16 mouse cellular contexts compared by ENCODE assay signal in the genomic region with DNA sequence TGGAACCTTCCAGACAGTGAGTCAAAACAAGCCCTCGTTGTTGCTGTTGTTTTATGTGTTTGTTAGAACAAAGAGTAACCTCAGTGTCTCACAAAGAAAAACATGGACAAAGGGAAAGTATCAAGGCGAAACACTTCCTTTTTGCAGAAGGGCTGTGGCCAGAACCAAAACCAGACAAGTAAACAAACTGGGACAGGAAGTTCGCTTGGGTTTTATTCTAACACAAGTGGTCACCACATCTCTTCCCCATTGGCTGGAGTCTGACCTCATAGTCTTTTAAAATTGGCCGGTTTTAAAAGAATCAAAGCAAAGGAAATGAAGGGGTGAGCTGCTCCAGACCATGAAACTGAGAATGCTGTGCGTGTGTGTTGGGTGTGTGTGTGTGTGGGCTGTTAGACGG.
DNase-seq lines count a peak whose midpoint lies in the region; ATAC-seq lines count a peak whose summit lies in the region.
"Had no signal": no experiment of that assay in that cellular context is flagged by ENCODE, and none has a peak within 500 bp of the region (broad histone marks: within the 10 kb centered on the region; RNA-seq: fewer than 3 reads in every experiment).

No protein-coding gene starts in this region.

- intact Hi-C loops in gastrocnemius, postnatal 36 days (cut with DNase I) = no loop called here

- H3K9me3 ChIP-seq in limb, embryonic 13.5 days = no peaks in the 10 kb centered on the region
- H3K9me3 ChIP-seq in limb, embryonic 10.5 days (replicated peaks) = no peaks in the 10 kb centered on the region
- H3K9me3 ChIP-seq: embryonic facial prominence, embryonic 12.5 days; forebrain, embryonic 10.5 days; limb, embryonic 15.5 days; stomach, embryonic 15.5 days had no signal

- no peaks in the 10 kb centered on the region for H3K36me3 ChIP-seq in limb, embryonic 13.5 days
- no peaks in the 10 kb centered on the region for H3K36me3 ChIP-seq in limb, embryonic 10.5 days
- H3K36me3 ChIP-seq: embryonic facial prominence, embryonic 12.5 days; forebrain, embryonic 10.5 days; limb, embryonic 15.5 days; stomach, embryonic 15.5 days had no signal

- ATAC-seq in limb, embryonic 13.5 days (ENCODE audit: low FRiP score, low read depth) = peak; percentile 36; the same call in 1 of the 2 replicates
- peak; percentile 80 for ATAC-seq in monocyte, adult 5-6 weeks (replicated peaks; ENCODE audit: insufficient number of reproducible peaks, low FRiP score, low TSS enrichment, poor library complexity, severe bottlenecking)
- ATAC-seq: hindbrain, postnatal 0 days; Patski had no signal

- H3K4me3 ChIP-seq in limb, embryonic 13.5 days = no peak overlapping the region
- no peak overlapping the region for H3K4me3 ChIP-seq in limb, embryonic 10.5 days
- H3K4me3 ChIP-seq in brown adipose tissue, adult 24 weeks (ENCODE audit: insufficient read depth, low read depth, low read length) = no peak overlapping the region
- H3K4me3 ChIP-seq: embryonic facial prominence, embryonic 12.5 days; forebrain, embryonic 10.5 days; limb, embryonic 15.5 days; stomach, embryonic 15.5 days had no signal

- no peak overlapping the region for H3K27ac ChIP-seq in limb, embryonic 13.5 days
- H3K27ac ChIP-seq in limb, embryonic 10.5 days = no peak overlapping the region
- H3K27ac ChIP-seq in brown adipose tissue, adult 24 weeks (replicated peaks; ENCODE audit: low read depth, low read length) = 0 out of 2 replicates have a peak overlapping the region, but pooled peaks have one; percentile 23
- H3K27ac ChIP-seq: embryonic facial prominence, embryonic 12.5 days; forebrain, embryonic 10.5 days; hindbrain, postnatal 0 days; limb, embryonic 15.5 days; stomach, embryonic 15.5 days had no signal

- 47% methylated on average over 6 of the region's 6 CpGs for WGBS in limb, embryonic 13.5 days
- 81% methylated on average over 6 of the region's 6 CpGs for WGBS in limb, embryonic 10.5 days

- H3K9ac ChIP-seq in limb, embryonic 13.5 days = no peak overlapping the region
- H3K9ac ChIP-seq: embryonic facial prominence, embryonic 12.5 days; limb, embryonic 15.5 days; stomach, embryonic 15.5 days had no signal

- H3K4me1 ChIP-seq in limb, embryonic 13.5 days = no peaks in the 10 kb centered on the region
- H3K4me1 ChIP-seq in limb, embryonic 10.5 days = no peaks in the 10 kb centered on the region
- H3K4me1 ChIP-seq in brown adipose tissue, adult 24 weeks (ENCODE audit: control insufficient read depth, insufficient read depth, insufficient read length, low read length) = peaks cover 2% of the 10 kb centered on the region; the same call in 1 of the 2 replicates
- H3K4me1 ChIP-seq: embryonic facial prominence, embryonic 12.5 days had no signal

- H3K4me2 ChIP-seq in limb, embryonic 13.5 days (replicated peaks) = no peak overlapping the region
- H3K4me2 ChIP-seq: embryonic facial prominence, embryonic 12.5 days; limb, embryonic 15.5 days; stomach, embryonic 15.5 days had no signal

- H3K27me3 ChIP-seq in limb, embryonic 13.5 days = no peaks in the 10 kb centered on the region
- H3K27me3 ChIP-seq in limb, embryonic 10.5 days (ENCODE audit: low read depth, poor library complexity, severe bottlenecking) = no peaks in the 10 kb centered on the region
- H3K27me3 ChIP-seq: embryonic facial prominence, embryonic 12.5 days; Patski; stomach, embryonic 15.5 days had no signal

- no peak for DNase-seq in limb, embryonic 10.5 days (ENCODE audit: low spot score)
- peak; percentile 3 for DNase-seq in T-cell, adult 2 months (ENCODE audit: low spot score)
- DNase-seq in urinary bladder, postnatal 25 days (ENCODE audit: low spot score) = no peak
- DNase-seq in gastrocnemius, postnatal 36 days = no peak
- DNase-seq: cerebellum, postnatal 10 days; kidney, postnatal 10 days; thymus, postnatal 14 days had no signal
